Mouse (Mus musculus): ENCODE results near the gene Atp8b3. TPM values are rescaled to one million over a fixed set of nuclear protein-coding genes. Genes with fewer than 3 reads are reported as not detected.

Atp8b3 gene
- polyA plus RNA-seq, 1 experiment from 2014 or later, result 0.10 TPM

- no peak overlapping the region for H3K4me2 ChIP-seq (replicated peaks; ENCODE audit: low read depth, low read length)
- 75% methylated on average over 10 of the region's 10 CpGs for WGBS
- no peak overlapping the region for H3K4me3 ChIP-seq (ENCODE audit: low read depth, low read length)
- H3K27me3 ChIP-seq (replicated peaks; ENCODE audit: insufficient read depth, low read length), result no peaks in the 10 kb centered on the region
- no peaks in the 10 kb centered on the region for H3K4me1 ChIP-seq (ENCODE audit: insufficient read depth, low read depth, low read length)
- DNase-seq (ENCODE audit: low spot score) (peak; percentile 67), ATAC-seq (peak; percentile 76)
- H3K9me3 ChIP-seq (ENCODE audit: low read length), result no peaks in the 10 kb centered on the region
- H3K9ac ChIP-seq (replicated peaks; ENCODE audit: low read depth), result no peak overlapping the region
- no peak overlapping the region for H3K27ac ChIP-seq (ENCODE audit: low read length)
- H3K36me3 ChIP-seq (ENCODE audit: insufficient read depth, low read length), result peaks cover 37% of the 10 kb centered on the region; the same call in 1 of the 2 replicates
- TF ChIP-seq CTCF (IDR thresholded peaks at IDR 0.05) (peak; percentile 90), EP300 (IDR thresholded peaks at IDR 0.05) (no peak)
Observed at GRCm38 (mm10) chr10:80548428-80549006, 9.6 kb upstream of the Atp8b3 start.

DNA sequence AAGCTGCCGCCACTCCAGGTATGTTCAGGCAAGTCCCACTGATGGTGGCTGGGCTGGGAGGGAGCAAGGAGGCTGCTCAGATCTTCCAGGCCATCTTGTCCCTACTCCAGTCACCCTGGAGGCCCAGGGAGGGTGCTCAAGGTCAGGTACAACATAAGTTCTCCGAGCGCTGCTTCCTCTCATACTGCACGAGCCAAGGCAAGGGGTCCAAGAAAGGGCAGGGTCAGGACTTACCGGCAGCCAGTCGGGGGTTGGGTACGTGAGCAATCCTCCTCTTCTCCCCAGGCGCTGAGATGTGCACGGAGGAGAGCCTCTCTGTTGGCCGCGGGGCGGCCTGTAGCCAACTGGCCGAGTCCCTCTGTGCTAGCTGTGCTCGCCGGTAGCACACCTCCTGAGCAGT is 8.6 kb upstream of the Atp8b3 start:
- Histone ChIP-seq H3K4me3 (ENCODE audit: low read depth, low read length) (no peak overlapping the region), H3K9me3 (ENCODE audit: low read length) (no peaks in the 10 kb centered on the region), H3K4me1 (ENCODE audit: insufficient read depth, low read depth, low read length) (no peaks in the 10 kb centered on the region), H3K4me2 (replicated peaks; ENCODE audit: low read depth, low read length) (no peak overlapping the region), H3K27ac (ENCODE audit: low read length) (no peak overlapping the region), H3K9ac (replicated peaks; ENCODE audit: low read depth) (no peak overlapping the region), H3K27me3 (replicated peaks; ENCODE audit: insufficient read depth, low read length) (no peaks in the 10 kb centered on the region), H3K36me3 (ENCODE audit: insufficient read depth, low read length) (peaks cover 43% of the 10 kb centered on the region)
- ATAC-seq (no peak), DNase-seq (ENCODE audit: low spot score) (no peak)
- TF ChIP-seq EP300 (IDR thresholded peaks at IDR 0.05), result no peak
- TF ChIP-seq CTCF (IDR thresholded peaks at IDR 0.05), result no peak
- 88% methylated on average over 15 of the region's 15 CpGs for WGBS

- no peaks in the 10 kb centered on the region for H3K27me3 ChIP-seq (replicated peaks; ENCODE audit: insufficient read depth, low read length)
- TF ChIP-seq EP300 (IDR thresholded peaks at IDR 0.05) (no peak), CTCF (IDR thresholded peaks at IDR 0.05) (no peak)
- peaks cover 43% of the 10 kb centered on the region for H3K36me3 ChIP-seq (ENCODE audit: insufficient read depth, low read length)
- ATAC-seq (no peak), DNase-seq (ENCODE audit: low spot score) (no peak)
- H3K4me3 ChIP-seq (ENCODE audit: low read depth, low read length), result no peak overlapping the region
- no peak overlapping the region for H3K4me2 ChIP-seq (replicated peaks; ENCODE audit: low read depth, low read length)
- H3K27ac ChIP-seq (ENCODE audit: low read length), result no peak overlapping the region
- H3K9me3 ChIP-seq (ENCODE audit: low read length), result no peaks in the 10 kb centered on the region
- WGBS, result 95% methylated on average over 4 of the region's 4 CpGs
- H3K9ac ChIP-seq (replicated peaks; ENCODE audit: low read depth), result no peak overlapping the region
- H3K4me1 ChIP-seq (ENCODE audit: insufficient read depth, low read depth, low read length), result no peaks in the 10 kb centered on the region
Observed at GRCm38 (mm10) chr10:80546945-80547344, 8.0 kb upstream of the Atp8b3 start.

GRCm38 (mm10) chr10:80545590-80545989 is 6.7 kb upstream of the Atp8b3 start:
- no peak overlapping the region for H3K27ac ChIP-seq (ENCODE audit: low read length)
- H3K36me3 ChIP-seq (ENCODE audit: insufficient read depth, low read length), result peaks cover 43% of the 10 kb centered on the region
- 83% methylated on average over 8 of the region's 8 CpGs for WGBS
- DNase-seq (ENCODE audit: low spot score) (no peak), ATAC-seq (no peak)
- no peak overlapping the region for H3K4me2 ChIP-seq (replicated peaks; ENCODE audit: low read depth, low read length)
- H3K9me3 ChIP-seq (ENCODE audit: low read length), result no peaks in the 10 kb centered on the region
- no peak overlapping the region for H3K9ac ChIP-seq (replicated peaks; ENCODE audit: low read depth)
- TF ChIP-seq CTCF (IDR thresholded peaks at IDR 0.05) (no peak), EP300 (IDR thresholded peaks at IDR 0.05) (no peak)
- no peak overlapping the region for H3K4me3 ChIP-seq (ENCODE audit: low read depth, low read length)
- no peaks in the 10 kb centered on the region for H3K27me3 ChIP-seq (replicated peaks; ENCODE audit: insufficient read depth, low read length)
- no peaks in the 10 kb centered on the region for H3K4me1 ChIP-seq (ENCODE audit: insufficient read depth, low read depth, low read length)

GRCm38 (mm10) chr10:80543873-80544272 is 4.9 kb upstream of the Atp8b3 start:
- Histone ChIP-seq H3K36me3 (ENCODE audit: insufficient read depth, low read length) (peaks cover 35% of the 10 kb centered on the region), H3K4me2 (replicated peaks; ENCODE audit: low read depth, low read length) (no peak overlapping the region), H3K4me3 (ENCODE audit: low read depth, low read length) (no peak overlapping the region), H3K4me1 (ENCODE audit: insufficient read depth, low read depth, low read length) (no peaks in the 10 kb centered on the region), H3K9ac (replicated peaks; ENCODE audit: low read depth) (no peak overlapping the region), H3K9me3 (ENCODE audit: low read length) (no peaks in the 10 kb centered on the region), H3K27me3 (replicated peaks; ENCODE audit: insufficient read depth, low read length) (no peaks in the 10 kb centered on the region), H3K27ac (ENCODE audit: low read length) (no peak overlapping the region)
- no peak for TF ChIP-seq EP300 (IDR thresholded peaks at IDR 0.05)
- TF ChIP-seq CTCF (IDR thresholded peaks at IDR 0.05), result no peak
- 93% methylated on average over 14 of the region's 14 CpGs for WGBS
- no peak for DNase-seq (ENCODE audit: low spot score)
- no peak for ATAC-seq

GRCm38 (mm10) chr10:80539493-80539892 is 569 bp upstream of the Atp8b3 start:
- Histone ChIP-seq H3K9me3 (ENCODE audit: low read length) (no peaks in the 10 kb centered on the region), H3K4me2 (replicated peaks; ENCODE audit: low read depth, low read length) (no peak overlapping the region), H3K27me3 (replicated peaks; ENCODE audit: insufficient read depth, low read length) (0 out of 2 replicates have a peak, but pooled peaks cover 3% of the 10 kb centered on the region), H3K4me3 (ENCODE audit: low read depth, low read length) (no peak overlapping the region), H3K9ac (replicated peaks; ENCODE audit: low read depth) (no peak overlapping the region), H3K36me3 (ENCODE audit: insufficient read depth, low read length) (peaks cover 14% of the 10 kb centered on the region), H3K4me1 (ENCODE audit: insufficient read depth, low read depth, low read length) (no peaks in the 10 kb centered on the region), H3K27ac (ENCODE audit: low read length) (no peak overlapping the region)
- ATAC-seq (peak; percentile 11), DNase-seq (ENCODE audit: low spot score) (no peak)
- WGBS, result 29% methylated on average over 5 of the region's 5 CpGs
- TF ChIP-seq EP300 (IDR thresholded peaks at IDR 0.05) (no peak), CTCF (IDR thresholded peaks at IDR 0.05) (no peak)

DNA sequence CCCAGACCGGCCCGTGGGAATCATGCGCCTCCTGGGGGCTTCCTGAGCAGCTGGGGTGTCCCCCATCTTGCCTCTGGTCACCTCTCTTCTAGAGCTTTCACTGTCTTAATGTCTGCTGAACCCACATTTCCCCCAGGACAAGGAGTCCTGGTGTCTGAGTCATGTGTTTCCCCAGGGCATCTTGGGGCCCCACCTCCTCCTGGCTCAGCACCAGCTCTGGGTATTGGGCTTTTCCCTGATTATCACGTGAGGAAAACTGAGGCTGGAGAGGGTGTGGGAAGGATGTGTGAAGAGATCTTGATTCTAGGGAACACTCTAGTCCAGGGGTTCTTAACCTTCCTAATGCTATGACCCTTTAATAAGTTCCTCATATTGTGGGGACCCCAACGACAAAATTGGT is 744 bp downstream of the Atp8b3 start:
- 0 out of 2 replicates have a peak, but pooled peaks cover 3% of the 10 kb centered on the region for H3K27me3 ChIP-seq (replicated peaks; ENCODE audit: insufficient read depth, low read length)
- H3K36me3 ChIP-seq (ENCODE audit: insufficient read depth, low read length), result peaks cover 6% of the 10 kb centered on the region
- no peak overlapping the region for H3K4me2 ChIP-seq (replicated peaks; ENCODE audit: low read depth, low read length)
- H3K4me1 ChIP-seq (ENCODE audit: insufficient read depth, low read depth, low read length), result no peaks in the 10 kb centered on the region
- H3K9me3 ChIP-seq (ENCODE audit: low read length), result no peaks in the 10 kb centered on the region
- H3K4me3 ChIP-seq (ENCODE audit: low read depth, low read length), result no peak overlapping the region
- H3K27ac ChIP-seq (ENCODE audit: low read length), result no peak overlapping the region
- no peak for ATAC-seq
- no peak overlapping the region for H3K9ac ChIP-seq (replicated peaks; ENCODE audit: low read depth)
- no peak for DNase-seq (ENCODE audit: low spot score)
- TF ChIP-seq EP300 (IDR thresholded peaks at IDR 0.05), result no peak
- no peak for TF ChIP-seq CTCF (IDR thresholded peaks at IDR 0.05)
- 56% methylated on average over 5 of the region's 5 CpGs for WGBS
